Mouse (Mus musculus) left cerebral cortex, postnatal 4 days (tissue): ENCODE measurements at regions not wholly inside any gene's neighbourhood (a gene's known extent, or its start where the extent isn't known, plus 50 kb on each side); places are given as distances from the start of the nearest gene placed in this dataset.

Experiments
- DNase-seq: peaks from one replicate; pipeline ENCODE4 v3.0.0-alpha.2; 2022
- intact Hi-C: fragments of 180-260 bp; cut with DNase I; formaldehyde crosslinking; loops from one replicate; pipeline ENCODE4 v1.15.1; 2025

GRCm38 (mm10) chr7:69890503-69891061, 476.0 kb downstream of the Nr2f2 start:
- no peak for DNase-seq

GRCm38 (mm10) chr7:69888251-69888650, 478.3 kb downstream of the Nr2f2 start:
- DNase-seq: no peak
- intact Hi-C loops: no loop called here

More at GRCm38 (mm10) chr7:69890503-69891061, 476.0 kb downstream of the Nr2f2 start:
- intact Hi-C loops: no loop called here

GRCm38 (mm10) chr7:69877031-69877430, 489.5 kb downstream of the Nr2f2 start:
- intact Hi-C loops: no loop called here
- DNase-seq: no peak

- intact Hi-C loops: no loop called here
- DNase-seq: no peak
These were observed 500.7 kb downstream of the Nr2f2 start for GRCm38 (mm10) chr7:69865801-69866200.

GRCm38 (mm10) chr7:69844631-69845324, 521.8 kb downstream of the Nr2f2 start:
- intact Hi-C loops: no loop called here
- DNase-seq: no peak

- intact Hi-C loops: no loop called here
- DNase-seq: no peak
These were observed 529.2 kb downstream of the Nr2f2 start for GRCm38 (mm10) chr7:69837379-69837778.

GRCm38 (mm10) chr7:69827251-69827650, 539.3 kb downstream of the Nr2f2 start:
- intact Hi-C loops: no loop called here
- DNase-seq: no peak

- intact Hi-C loops: no loop called here
- DNase-seq: no peak
These were observed 546.0 kb downstream of the Nr2f2 start for GRCm38 (mm10) chr7:69820570-69820969.

- DNase-seq: no peak
- intact Hi-C loops: loop anchor here (5.0 to 10.0 kb wide), 2 partner anchors 318 to 520 kb away; no protein-coding TSS in a partner anchor
These were observed 554.2 kb downstream of the Nr2f2 start for GRCm38 (mm10) chr7:69812301-69812700.

GRCm38 (mm10) chr7:69810873-69811272, 555.7 kb downstream of the Nr2f2 start:
- intact Hi-C loops: loop anchor here (5.0 to 10.0 kb wide), 2 partner anchors 316 to 521 kb away; no protein-coding TSS in a partner anchor
- peak; percentile 6 for DNase-seq

GRCm38 (mm10) chr7:69807220-69807619, 559.3 kb downstream of the Nr2f2 start:
- no peak for DNase-seq
- intact Hi-C loops: no loop called here

- intact Hi-C loops: no loop called here
- DNase-seq: no peak
These were observed 595.6 kb downstream of the Nr2f2 start for GRCm38 (mm10) chr7:69770980-69771348.

GRCm38 (mm10) chr7:69770313-69770979, 596.1 kb downstream of the Nr2f2 start:
- intact Hi-C loops: no loop called here
- DNase-seq: peak; percentile 13

- DNase-seq: no peak
- intact Hi-C loops: no loop called here
These were observed 600.1 kb downstream of the Nr2f2 start for GRCm38 (mm10) chr7:69766451-69766850.

- intact Hi-C loops: no loop called here
- no peak for DNase-seq
These were observed 626.0 kb downstream of the Nr2f2 start for GRCm38 (mm10) chr7:69740495-69740894.

GRCm38 (mm10) chr7:69738998-69739397, 627.5 kb downstream of the Nr2f2 start:
- peak; percentile 1 for DNase-seq
- intact Hi-C loops: no loop called here

GRCm38 (mm10) chr7:69715081-69715480, 651.5 kb downstream of the Nr2f2 start:
- no peak for DNase-seq
- intact Hi-C loops: no loop called here

- intact Hi-C loops: no loop called here
- DNase-seq: no peak
These were observed 696.3 kb downstream of the Nr2f2 start for GRCm38 (mm10) chr7:69670211-69670610.

- intact Hi-C loops: no loop called here
- DNase-seq: no peak
These were observed 711.0 kb downstream of the Nr2f2 start for GRCm38 (mm10) chr7:69655583-69655982.

- intact Hi-C loops: no loop called here
- no peak for DNase-seq
These were observed 721.1 kb downstream of the Nr2f2 start for GRCm38 (mm10) chr7:69645449-69645848.

- no peak for DNase-seq
- intact Hi-C loops: no loop called here
These were observed 724.9 kb downstream of the Nr2f2 start for GRCm38 (mm10) chr7:69641652-69642051.

GRCm38 (mm10) chr7:69599866-69600265, 766.7 kb downstream of the Nr2f2 start:
- intact Hi-C loops: no loop called here
- DNase-seq: no peak
